Mouse (Mus musculus) liver, embryonic 12.5 days (tissue): Measurements from ENCODE around the gene Npm3. TPM values are rescaled to one million over a fixed set of nuclear protein-coding genes. Genes with fewer than 3 reads are reported as not detected.
A peak's percentile ranks its signal among the peaks of the same experiment; 100 is the strongest.

ENCODE experiments used
- ATAC-seq: fragments of 200-750 bp; cut with Nextera tagmentation; 2 replicates; pipeline ENCODE4 v1.8.0; 2017; ENCODE audit warnings: moderate number of reproducible peaks, mild to moderate bottlenecking, moderate library complexity
- H3K27ac ChIP-seq: fragments of 300-500 bp; sonication (generic); 2 replicates; pipeline ENCODE4 v1.5.1; 2016; ENCODE audit warnings: mild to moderate bottlenecking
- H3K27me3 ChIP-seq: fragments of 300-500 bp; sonication (generic); replicated peaks from 2 replicates; pipeline ENCODE4 v1.6.1; 2016; ENCODE audit warnings: mild to moderate bottlenecking, moderate library complexity
- H3K36me3 ChIP-seq: fragments of 300-500 bp; sonication (generic); 2 replicates; pipeline ENCODE4 v1.6.1; 2016; ENCODE audit warnings: mild to moderate bottlenecking, moderate library complexity
- H3K4me1 ChIP-seq: fragments of 300-500 bp; sonication (generic); 2 replicates; pipeline ENCODE4 v1.6.1; 2016
- H3K4me2 ChIP-seq: fragments of 300-500 bp; sonication (generic); 2 replicates; pipeline ENCODE4 v1.6.1; 2016; ENCODE audit warnings: mild to moderate bottlenecking, moderate library complexity
- H3K4me3 ChIP-seq: fragments of 300-500 bp; sonication (generic); 2 replicates; pipeline ENCODE4 v1.5.1; 2016; ENCODE audit warnings: mild to moderate bottlenecking, moderate library complexity
- H3K9ac ChIP-seq: fragments of 300-500 bp; sonication (generic); 2 replicates; pipeline ENCODE4 v1.6.1; 2016; ENCODE audit warnings: mild to moderate bottlenecking, moderate library complexity
- H3K9me3 ChIP-seq: fragments of 300-500 bp; sonication (generic); replicated peaks from 2 replicates; pipeline ENCODE4 v1.6.1; 2016; ENCODE audit warnings: mild to moderate bottlenecking, moderate library complexity
- WGBS: fragments of 180-500 bp; shearing (Covaris S2); methylation state at CpG from one replicate; pipeline ENCODE4 v1.1.7; 2016; ENCODE audit not compliant: insufficient replicate concordance; 5-methylcytosine and 5-hydroxymethylcytosine counted together
- polyA plus RNA-seq: library from polyadenylated mRNA; unstranded; fragments of >200 nt; fragmentation: Nextera tagmentation; extraction: Ambion mirVana; gene quantifications from 2 replicates; pipeline ENCODE4 v1.2.1, GENCODE M21; 2016

Npm3 gene
- polyA plus RNA-seq, 1 experiment from 2014 or later = 13.7 TPM

GRCm38 (mm10) chr19:45783933-45784576, 34.7 kb upstream of the Npm3 start:
- Histone ChIP-seq H3K36me3 (peaks cover 25% of the 10 kb centered on the region), H3K4me2 (peak overlapping the region; percentile 79), H3K9me3 (no peaks in the 10 kb centered on the region), H3K4me1 (peaks cover 52% of the 10 kb centered on the region), H3K9ac (peak overlapping the region; percentile 98), H3K27me3 (no peaks in the 10 kb centered on the region), H3K27ac (peak overlapping the region; percentile 99), H3K4me3 (peak overlapping the region; percentile 99)
- WGBS = 37% methylated on average over 17 of the region's 17 CpGs
- ATAC-seq = no peak; the same call in 1 of the 2 replicates

GRCm38 (mm10) chr19:45783181-45783932, 34.0 kb upstream of the Npm3 start, which contains the start of gene Mgea5:
Mgea5 (minus strand) TSS chr19:45783837.
- peak within 1 kb of the TSS; percentile 79 for H3K4me2 ChIP-seq
- peak within 1 kb of the TSS; percentile 98 for H3K9ac ChIP-seq
- WGBS = 1% methylated on average over 69 of the region's 71 CpGs
- ATAC-seq = peak; percentile 94
- H3K4me3 ChIP-seq = peak within 1 kb of the TSS; percentile 99
- peaks cover 47% of the 10 kb centered on the region for H3K4me1 ChIP-seq
- H3K27me3 ChIP-seq = no peaks in the 10 kb centered on the region
- peaks cover 32% of the 10 kb centered on the region for H3K36me3 ChIP-seq
- peak within 1 kb of the TSS; percentile 99 for H3K27ac ChIP-seq
- H3K9me3 ChIP-seq = no peaks in the 10 kb centered on the region

GRCm38 (mm10) chr19:45782315-45783001, 33.1 kb upstream of the Npm3 start:
- peaks cover 45% of the 10 kb centered on the region for H3K4me1 ChIP-seq
- WGBS = 1% methylated on average over 36 of the region's 36 CpGs
- no peaks in the 10 kb centered on the region for H3K27me3 ChIP-seq
- H3K36me3 ChIP-seq = peaks cover 41% of the 10 kb centered on the region
- H3K4me3 ChIP-seq = peak overlapping the region; percentile 99
- H3K9me3 ChIP-seq = no peaks in the 10 kb centered on the region
- peak overlapping the region; percentile 99 for H3K27ac ChIP-seq
- peak overlapping the region; percentile 79 for H3K4me2 ChIP-seq
- H3K9ac ChIP-seq = peak overlapping the region; percentile 98
- ATAC-seq = peak; percentile 53

GRCm38 (mm10) chr19:45781676-45782075, 32.3 kb upstream of the Npm3 start:
- H3K4me2 ChIP-seq = peak overlapping the region; percentile 79
- WGBS = 61% methylated on average over 8 of the region's 8 CpGs
- H3K4me3 ChIP-seq = peak overlapping the region; percentile 99
- H3K9ac ChIP-seq = peak overlapping the region; percentile 98; the same call in 1 of the 2 replicates
- no peak overlapping the region for H3K27ac ChIP-seq
- peaks cover 45% of the 10 kb centered on the region for H3K4me1 ChIP-seq
- H3K27me3 ChIP-seq = no peaks in the 10 kb centered on the region
- H3K9me3 ChIP-seq = no peaks in the 10 kb centered on the region
- no peak for ATAC-seq
- peaks cover 49% of the 10 kb centered on the region for H3K36me3 ChIP-seq

- 0 out of 2 replicates have a peak overlapping the region, but pooled peaks have one; percentile 99 for H3K4me3 ChIP-seq
- peaks cover 61% of the 10 kb centered on the region for H3K36me3 ChIP-seq
These were observed 31.0 kb upstream of the Npm3 start for GRCm38 (mm10) chr19:45780350-45780915.

GRCm38 (mm10) chr19:45775486-45775885, 26.1 kb upstream of the Npm3 start:
- no peak overlapping the region for H3K9ac ChIP-seq
- H3K36me3 ChIP-seq = peaks cover 100% of the 10 kb centered on the region
- peaks cover 11% of the 10 kb centered on the region for H3K4me1 ChIP-seq
- no peak overlapping the region for H3K4me2 ChIP-seq
- H3K9me3 ChIP-seq = no peaks in the 10 kb centered on the region
- no peaks in the 10 kb centered on the region for H3K27me3 ChIP-seq
- 63% methylated on average over 2 of the region's 2 CpGs for WGBS
- no peak overlapping the region for H3K27ac ChIP-seq
- ATAC-seq = no peak
- H3K4me3 ChIP-seq = no peak overlapping the region

More at GRCm38 (mm10) chr19:45780350-45780915, 31.0 kb upstream of the Npm3 start:
- WGBS = 73% methylated on average over 13 of the region's 13 CpGs
- no peak overlapping the region for H3K27ac ChIP-seq
- no peak overlapping the region for H3K9ac ChIP-seq
- peaks cover 44% of the 10 kb centered on the region for H3K4me1 ChIP-seq
- H3K9me3 ChIP-seq = no peaks in the 10 kb centered on the region
- ATAC-seq = no peak
- H3K4me2 ChIP-seq = peak overlapping the region; percentile 79
- H3K27me3 ChIP-seq = no peaks in the 10 kb centered on the region

GRCm38 (mm10) chr19:45771501-45771900, 22.1 kb upstream of the Npm3 start:
- Histone ChIP-seq H3K4me2 (no peak overlapping the region), H3K9ac (no peak overlapping the region), H3K27me3 (no peaks in the 10 kb centered on the region), H3K27ac (no peak overlapping the region), H3K4me3 (no peak overlapping the region), H3K4me1 (no peaks in the 10 kb centered on the region), H3K9me3 (no peaks in the 10 kb centered on the region), H3K36me3 (peaks cover 100% of the 10 kb centered on the region)
- 85% methylated on average over 5 of the region's 5 CpGs for WGBS
- no peak for ATAC-seq

GRCm38 (mm10) chr19:45760810-45761209, 11.4 kb upstream of the Npm3 start:
- Histone ChIP-seq H3K36me3 (peaks cover 96% of the 10 kb centered on the region), H3K9ac (no peak overlapping the region), H3K27ac (no peak overlapping the region), H3K4me3 (no peak overlapping the region), H3K4me2 (no peak overlapping the region), H3K27me3 (no peaks in the 10 kb centered on the region), H3K4me1 (0 out of 2 replicates have a peak, but pooled peaks cover 8% of the 10 kb centered on the region), H3K9me3 (no peaks in the 10 kb centered on the region)
- no peak for ATAC-seq
- WGBS = 87% methylated on average over 3 of the region's 3 CpGs

GRCm38 (mm10) chr19:45758671-45759070, 9.3 kb upstream of the Npm3 start:
- 88% methylated on average over 5 of the region's 5 CpGs for WGBS
- H3K27ac ChIP-seq = no peak overlapping the region
- ATAC-seq = no peak
- 0 out of 2 replicates have a peak, but pooled peaks cover 8% of the 10 kb centered on the region for H3K4me1 ChIP-seq
- no peak overlapping the region for H3K4me3 ChIP-seq
- peaks cover 96% of the 10 kb centered on the region for H3K36me3 ChIP-seq
- H3K9me3 ChIP-seq = no peaks in the 10 kb centered on the region
- H3K27me3 ChIP-seq = no peaks in the 10 kb centered on the region
- no peak overlapping the region for H3K4me2 ChIP-seq
- H3K9ac ChIP-seq = no peak overlapping the region

- 91% methylated on average over 3 of the region's 3 CpGs for WGBS
- Histone ChIP-seq H3K4me3 (no peak overlapping the region), H3K9me3 (no peaks in the 10 kb centered on the region), H3K36me3 (peaks cover 86% of the 10 kb centered on the region), H3K4me1 (peaks cover 25% of the 10 kb centered on the region), H3K9ac (no peak overlapping the region), H3K27ac (no peak overlapping the region), H3K4me2 (no peak overlapping the region), H3K27me3 (no peaks in the 10 kb centered on the region)
- no peak for ATAC-seq
These were observed 4.2 kb upstream of the Npm3 start for GRCm38 (mm10) chr19:45753551-45753950.

- WGBS = 77% methylated on average over 7 of the region's 7 CpGs
- Histone ChIP-seq H3K9ac (no peak overlapping the region), H3K4me3 (no peak overlapping the region), H3K4me1 (peaks cover 31% of the 10 kb centered on the region), H3K36me3 (peaks cover 74% of the 10 kb centered on the region), H3K9me3 (no peaks in the 10 kb centered on the region), H3K27me3 (peaks cover 3% of the 10 kb centered on the region), H3K4me2 (no peak overlapping the region), H3K27ac (no peak overlapping the region)
- ATAC-seq = no peak
These were observed 2.5 kb upstream of the Npm3 start for GRCm38 (mm10) chr19:45751881-45752280.
